Mouse (Mus musculus): ENCODE measurements at regions not wholly inside any gene's neighbourhood (a gene's known extent, or its start where the extent isn't known, plus 50 kb on each side); places are given as distances from the start of the nearest gene placed in this dataset.
A peak's percentile ranks its signal among the peaks of the same experiment; 100 is the strongest.

DNA sequence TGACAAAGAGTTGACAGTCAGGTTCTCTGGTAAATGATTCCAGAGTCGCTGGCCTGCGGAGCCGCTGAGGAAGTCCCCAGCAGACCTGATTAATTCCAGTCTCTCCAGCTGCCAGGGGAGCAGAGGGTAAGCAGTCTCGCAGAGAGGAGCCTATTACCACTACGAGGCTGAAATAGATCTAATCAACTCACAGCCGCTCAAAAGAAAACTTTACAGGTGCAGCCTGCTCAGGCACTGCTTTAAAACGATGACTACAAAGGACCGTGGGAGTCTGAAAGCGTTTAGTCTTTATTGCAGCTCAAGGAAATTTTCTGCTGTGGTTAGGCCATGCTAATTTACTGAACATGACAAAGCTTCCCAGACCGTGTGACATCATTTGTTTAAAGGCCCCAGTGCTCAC lies 462.3 kb upstream of the Pou3f3 start:
- no peak for DNase-seq

DNA sequence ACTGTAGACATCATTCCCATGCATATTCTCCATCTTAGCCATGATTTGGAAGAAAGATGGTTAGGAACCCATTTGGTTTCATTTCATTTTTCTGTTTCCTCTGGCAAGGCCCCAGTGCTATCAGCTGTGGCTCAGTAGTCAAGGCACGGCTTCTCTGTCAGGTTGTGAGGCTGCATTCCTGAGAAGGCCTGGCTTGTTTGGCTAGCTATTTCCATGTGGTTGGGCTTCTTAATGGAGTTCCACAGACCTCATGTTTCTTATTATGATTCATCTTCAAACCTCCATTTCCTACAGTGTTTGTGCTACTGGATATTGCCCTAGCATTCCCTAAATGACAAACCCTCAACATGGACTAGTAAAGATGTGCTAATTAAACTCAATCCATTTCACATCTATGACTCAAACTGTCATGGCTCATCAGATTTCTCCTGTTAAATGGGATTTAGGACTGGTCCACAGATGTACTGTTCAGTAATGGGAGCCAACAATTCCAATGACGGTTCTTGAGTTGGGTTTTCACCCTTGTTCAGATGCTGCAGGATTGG lies 459.0 kb upstream of the Pou3f3 start:
- no peak for DNase-seq

- no peak for DNase-seq
Measured at GRCm38 (mm10) chr1:42238408-42238807, 457.2 kb upstream of the Pou3f3 start.

- no peak for DNase-seq
Measured at GRCm38 (mm10) chr1:42241172-42241571, 454.4 kb upstream of the Pou3f3 start.

DNA sequence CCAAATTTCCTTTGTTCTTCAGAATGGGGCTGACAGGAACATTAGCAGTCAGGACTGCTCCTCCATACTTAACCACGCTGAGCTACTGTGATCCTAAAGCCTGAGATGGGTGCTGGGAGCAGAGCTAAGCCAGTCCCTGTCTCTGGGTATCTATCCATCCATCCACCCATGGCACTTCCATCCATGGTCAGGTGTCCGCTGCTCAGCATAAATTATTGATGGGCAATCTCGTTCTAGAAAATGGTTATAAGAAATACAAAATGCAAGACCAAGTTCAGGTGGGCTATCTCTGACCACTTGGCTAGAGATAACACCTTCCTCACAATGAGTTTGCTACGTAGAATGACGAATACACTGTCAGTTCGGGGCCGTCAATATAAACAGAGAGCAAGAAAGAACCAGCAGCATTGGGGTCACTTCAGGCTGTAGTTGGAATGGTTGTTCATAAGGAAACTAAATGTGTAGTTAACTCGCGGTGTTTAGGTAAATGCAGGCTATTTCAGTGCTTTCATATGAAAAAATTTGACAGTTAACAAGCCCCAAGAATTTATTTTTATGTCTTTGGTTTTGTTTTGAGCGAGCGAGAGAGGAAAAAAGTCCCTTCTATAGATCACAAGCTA lies 453.9 kb upstream of the Pou3f3 start:
- DNase-seq = no peak

- DNase-seq = peak; percentile 12
Measured at GRCm38 (mm10) chr1:42242586-42243457, 452.7 kb upstream of the Pou3f3 start.

- DNase-seq = peak; percentile 59
Measured at GRCm38 (mm10) chr1:42243458-42243855, 452.1 kb upstream of the Pou3f3 start.

- DNase-seq = no peak
Measured at GRCm38 (mm10) chr1:42243878-42244277, 451.7 kb upstream of the Pou3f3 start.

GRCm38 (mm10) chr1:42252386-42252785 lies 443.2 kb upstream of the Pou3f3 start:
- DNase-seq = no peak

GRCm38 (mm10) chr1:42253786-42254185 lies 441.8 kb upstream of the Pou3f3 start:
- DNase-seq = no peak

DNA sequence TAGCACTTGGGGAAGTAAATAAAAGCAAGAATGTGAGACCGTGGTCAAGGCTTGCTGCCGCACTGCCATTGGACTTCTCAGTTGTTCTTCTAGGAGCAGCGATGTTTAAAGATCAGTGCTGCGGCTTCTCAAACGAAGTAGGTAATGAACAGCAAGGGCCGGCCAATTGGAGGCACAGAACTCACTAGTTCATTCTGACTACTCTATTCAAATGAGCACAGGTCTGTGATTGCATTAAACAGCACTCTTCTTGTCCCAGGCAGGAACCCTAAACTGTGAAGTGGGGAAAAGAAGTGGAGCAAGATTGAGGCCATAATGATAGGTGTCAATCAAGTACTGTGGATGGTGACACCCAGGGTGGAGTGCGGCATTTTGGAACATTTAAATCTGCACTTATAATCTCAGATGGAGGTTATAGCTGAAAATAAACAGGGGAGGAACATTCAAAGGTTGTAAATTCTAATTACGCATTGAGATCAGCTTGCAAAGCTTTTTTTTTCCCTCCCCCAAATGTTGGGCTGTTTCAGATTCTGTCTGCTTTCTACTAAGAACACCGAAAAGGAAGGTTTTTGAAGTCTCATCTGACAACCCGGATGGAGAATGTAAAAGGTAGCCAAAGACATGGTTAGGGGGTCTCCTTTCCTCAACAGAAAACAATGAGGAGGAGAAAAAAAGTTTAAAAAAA lies 438.5 kb upstream of the Pou3f3 start:
- DNase-seq = no peak

GRCm38 (mm10) chr1:42257801-42258593 lies 437.6 kb upstream of the Pou3f3 start:
- DNase-seq = no peak

GRCm38 (mm10) chr1:42258594-42258910 lies 437.0 kb upstream of the Pou3f3 start:
- DNase-seq = no peak

DNA sequence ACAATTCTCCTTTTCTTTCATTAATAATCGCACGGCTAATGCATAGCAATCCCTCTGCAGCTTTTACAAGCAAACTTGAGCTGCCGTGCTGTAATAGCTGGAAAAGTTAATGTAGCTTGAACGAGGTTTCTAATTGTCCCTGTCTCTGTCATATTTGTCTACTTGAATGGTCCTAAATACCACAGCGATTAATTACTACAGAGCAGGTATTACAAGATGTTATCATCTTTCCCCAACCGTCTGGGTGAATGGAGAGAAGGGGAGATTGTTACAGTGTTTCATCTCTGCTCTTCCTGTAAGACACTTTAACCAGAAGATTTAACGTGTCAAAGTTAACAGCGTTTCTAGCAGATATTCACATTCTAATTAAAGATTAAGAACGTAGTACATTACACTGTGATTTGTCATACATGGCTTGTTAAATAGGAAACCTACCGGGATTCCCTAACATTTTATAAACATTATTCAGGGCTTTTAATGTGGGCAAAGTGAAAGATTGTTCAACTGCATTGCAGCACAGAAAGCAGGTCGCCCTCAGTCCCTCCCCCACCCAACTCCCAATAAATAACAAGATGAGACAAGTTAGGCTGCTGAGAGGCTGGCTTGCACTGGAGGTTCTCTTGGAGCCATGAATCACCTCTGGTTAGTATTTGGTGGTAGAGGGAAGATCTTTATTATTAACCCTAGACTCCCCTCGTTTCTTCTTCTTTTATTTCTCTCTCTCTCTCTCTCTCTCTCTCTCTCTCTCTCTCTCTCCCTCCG lies 436.2 kb upstream of the Pou3f3 start:
- DNase-seq = no peak

DNA sequence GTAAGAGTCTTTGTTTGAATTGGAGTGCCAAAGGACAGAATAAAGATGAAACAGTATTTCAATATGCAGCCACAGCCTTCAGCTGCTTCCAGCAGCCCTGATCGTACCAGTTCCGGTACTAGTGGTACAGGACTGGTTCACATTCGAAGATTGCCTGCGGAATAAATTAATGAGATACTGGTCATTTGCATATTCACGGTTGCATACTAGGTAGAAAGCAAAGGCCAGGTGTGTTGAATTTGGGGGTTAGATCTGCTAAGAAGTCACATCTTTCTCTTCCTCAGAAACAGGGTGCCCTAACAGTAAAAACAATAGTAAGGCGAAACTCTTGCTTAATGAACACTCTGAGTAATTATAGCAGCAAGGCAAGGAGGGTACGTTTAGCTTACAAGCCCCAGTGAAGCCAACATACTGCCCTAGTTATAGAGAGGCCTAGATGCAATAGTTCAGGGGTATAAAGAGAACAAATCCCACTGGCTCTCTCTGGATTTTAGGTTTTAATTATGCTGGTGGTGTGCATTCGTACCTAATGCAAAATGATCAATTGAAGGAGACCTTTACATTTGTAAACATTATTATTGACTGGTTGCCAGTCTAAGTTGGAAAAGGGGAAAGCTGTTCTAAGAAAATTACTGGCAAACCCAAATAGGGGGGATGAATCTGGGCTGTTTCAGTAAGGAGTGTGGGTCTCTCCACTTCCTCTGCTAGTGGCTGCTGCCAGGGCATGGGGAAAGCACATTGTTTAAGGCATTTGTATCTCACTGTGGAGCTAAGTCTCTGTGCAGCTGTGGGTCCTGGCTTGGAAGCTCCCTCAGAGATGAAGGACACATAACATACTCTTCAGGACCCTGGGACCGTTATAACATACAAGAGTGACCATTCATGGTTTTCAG lies 435.3 kb upstream of the Pou3f3 start:
- DNase-seq = no peak

- DNase-seq = no peak
Measured at GRCm38 (mm10) chr1:42261031-42261430, 434.5 kb upstream of the Pou3f3 start.

- DNase-seq = no peak
Measured at GRCm38 (mm10) chr1:42261800-42262199, 433.8 kb upstream of the Pou3f3 start.

DNA sequence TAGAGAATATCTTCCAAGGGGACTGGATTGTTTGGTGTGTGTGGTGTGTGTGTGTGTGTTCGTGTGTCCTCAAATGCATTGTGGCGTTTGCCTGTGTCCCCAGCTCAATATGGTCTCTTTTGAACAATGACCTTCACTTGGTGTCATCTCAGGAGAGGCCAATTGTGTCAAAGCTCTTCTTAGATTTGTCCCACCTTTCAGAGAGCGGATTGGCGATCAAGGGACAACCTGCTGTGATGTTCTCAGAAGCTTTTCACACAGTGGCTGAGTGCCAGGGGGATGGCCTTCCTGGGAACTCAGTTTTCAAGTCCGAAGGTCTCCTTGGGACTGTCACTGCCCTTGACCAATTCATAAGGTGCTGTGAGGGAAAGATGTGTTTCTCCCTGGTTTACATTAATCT lies 433.0 kb upstream of the Pou3f3 start:
- DNase-seq = no peak

GRCm38 (mm10) chr1:42277130-42277529 lies 418.4 kb upstream of the Pou3f3 start:
- no peak for DNase-seq

DNA sequence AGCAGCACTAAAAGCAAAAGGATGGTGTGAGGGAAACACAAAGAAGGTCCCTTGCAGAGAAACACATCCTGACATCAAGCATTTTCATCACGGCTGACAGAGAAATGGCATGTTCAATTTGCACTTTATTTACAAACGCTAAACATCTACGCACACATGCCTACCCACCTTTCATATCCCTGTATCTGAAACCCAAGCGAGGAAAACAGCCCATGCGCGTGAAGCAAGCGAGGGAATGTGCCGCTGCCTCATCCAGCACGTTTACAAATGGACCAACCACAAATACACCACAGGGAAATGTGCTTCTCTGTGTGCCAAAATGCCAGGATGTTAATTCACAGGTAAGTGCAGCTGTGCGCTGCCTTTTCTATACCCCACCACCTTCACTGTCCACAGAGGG lies 399.7 kb upstream of the Pou3f3 start:
- no peak for DNase-seq

DNA sequence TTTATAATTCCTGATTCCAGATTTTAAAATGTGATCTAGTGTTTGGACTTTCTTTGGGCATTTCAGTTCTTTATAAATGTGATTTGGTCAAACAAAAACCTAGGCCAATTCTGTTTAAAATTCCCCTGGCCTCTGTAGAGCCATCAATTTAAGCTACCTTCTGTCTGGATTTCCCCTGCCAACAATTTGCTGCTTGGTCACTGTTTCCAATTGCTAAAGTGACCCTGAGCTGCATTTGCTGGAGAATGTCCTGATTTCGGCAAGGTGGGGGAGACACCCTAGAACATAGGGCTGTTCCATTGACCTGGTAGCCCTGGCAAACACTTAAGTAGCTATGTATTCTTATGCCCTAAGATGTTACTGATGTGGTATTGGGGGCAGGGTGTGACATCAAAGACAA lies 386.3 kb upstream of the Pou3f3 start:
- DNase-seq = no peak

Data from adrenal gland, adult 8-10 months (tissue).